Mouse (Mus musculus) forebrain, embryonic 12.5 days (tissue): ENCODE results near the gene Tmtc2. TPM values are rescaled to one million over a fixed set of nuclear protein-coding genes. Genes with fewer than 3 reads are reported as not detected.
"Not testable (repeated sequence)": the region's sequence is repeated elsewhere in the genome, so short reads cannot be mapped to it uniquely, and the experiment has no call there.

ENCODE experiments used
- ATAC-seq: fragments of 200-750 bp; cut with Nextera tagmentation; 2 replicates; pipeline ENCODE4 v1.8.0; 2017; ENCODE audit warnings: moderate TSS enrichment; ENCODE audit not compliant: low FRiP score
- H3K27ac ChIP-seq: fragments of 300-500 bp; sonication (generic); 2 replicates; pipeline ENCODE4 v1.5.1; 2016; ENCODE audit warnings: mild to moderate bottlenecking
- H3K27me3 ChIP-seq: fragments of 300-500 bp; sonication (generic); 2 replicates; pipeline ENCODE4 v1.6.1; 2016; ENCODE audit warnings: mild to moderate bottlenecking
- H3K36me3 ChIP-seq: fragments of 300-500 bp; sonication (generic); replicated peaks from 2 replicates; pipeline ENCODE4 v1.6.1; 2016; ENCODE audit warnings: mild to moderate bottlenecking
- H3K4me1 ChIP-seq: fragments of 300-500 bp; sonication (generic); 2 replicates; pipeline ENCODE4 v1.6.1; 2016
- H3K4me2 ChIP-seq: fragments of 300-500 bp; sonication (generic); 2 replicates; pipeline ENCODE4 v1.6.1; 2016; ENCODE audit warnings: mild to moderate bottlenecking, moderate library complexity
- H3K4me3 ChIP-seq: fragments of 300-500 bp; sonication (generic); replicated peaks from 2 replicates; pipeline ENCODE4 v1.5.1; 2016; ENCODE audit warnings: mild to moderate bottlenecking
- H3K9ac ChIP-seq: fragments of 300-500 bp; sonication (generic); 2 replicates; pipeline ENCODE4 v1.6.1; 2016; ENCODE audit warnings: mild to moderate bottlenecking
- H3K9me3 ChIP-seq: fragments of 300-500 bp; sonication (generic); 2 replicates; pipeline ENCODE4 v1.6.1; 2016
- WGBS: fragments of 180-500 bp; shearing (Covaris S2); methylation state at CpG from one replicate; pipeline ENCODE4 v1.1.7; 2016; 5-methylcytosine and 5-hydroxymethylcytosine counted together
- polyA plus RNA-seq: library from polyadenylated mRNA; unstranded; fragments of >200 nt; fragmentation: Nextera tagmentation; extraction: Ambion mirVana; gene quantifications from 2 replicates; pipeline ENCODE4 v1.2.1, GENCODE M21; 2016

The Tmtc2 gene
- polyA plus RNA-seq, 1 experiment from 2014 or later: 9.6 TPM

- 87% methylated on average over 5 of the region's 5 CpGs for WGBS
- ATAC-seq: no peak
- Histone ChIP-seq H3K9me3 (no peaks in the 10 kb centered on the region), H3K27ac (no peak overlapping the region), H3K36me3 (no peaks in the 10 kb centered on the region), H3K4me3 (no peak overlapping the region), H3K27me3 (no peaks in the 10 kb centered on the region), H3K4me1 (no peaks in the 10 kb centered on the region), H3K4me2 (no peak overlapping the region), H3K9ac (no peak overlapping the region)
Observed at GRCm38 (mm10) chr10:105312986-105313385, 261.3 kb downstream of the Tmtc2 start.

- no peak overlapping the region for H3K4me2 ChIP-seq
- WGBS: 81% methylated on average over 3 of the region's 3 CpGs
- peaks cover 2% of the 10 kb centered on the region; the same call in 1 of the 2 replicates for H3K36me3 ChIP-seq
- H3K4me1 ChIP-seq: no peaks in the 10 kb centered on the region
- no peaks in the 10 kb centered on the region for H3K9me3 ChIP-seq
- no peak for ATAC-seq
- no peak overlapping the region for H3K27ac ChIP-seq
- H3K4me3 ChIP-seq: no peak overlapping the region
- H3K27me3 ChIP-seq: no peaks in the 10 kb centered on the region
- H3K9ac ChIP-seq: no peak overlapping the region
Observed at GRCm38 (mm10) chr10:105297560-105297959, 276.7 kb downstream of the Tmtc2 start.

- no peaks in the 10 kb centered on the region for H3K4me1 ChIP-seq
- H3K9ac ChIP-seq: no peak overlapping the region
- ATAC-seq: no peak
- no peaks in the 10 kb centered on the region for H3K27me3 ChIP-seq
- WGBS: 71% methylated on average over 1 of the region's 1 CpGs
- H3K9me3 ChIP-seq: no peaks in the 10 kb centered on the region
- H3K4me2 ChIP-seq: no peak overlapping the region
- no peak overlapping the region for H3K27ac ChIP-seq
- H3K4me3 ChIP-seq: no peak overlapping the region
- H3K36me3 ChIP-seq: no peaks in the 10 kb centered on the region
Observed at GRCm38 (mm10) chr10:105292961-105293360, 281.3 kb downstream of the Tmtc2 start.

- no peak overlapping the region for H3K27ac ChIP-seq
- 76% methylated on average over 2 of the region's 2 CpGs for WGBS
- ATAC-seq: no peak
- H3K27me3 ChIP-seq: no peaks in the 10 kb centered on the region
- no peak overlapping the region for H3K4me3 ChIP-seq
- H3K4me1 ChIP-seq: peaks cover 3% of the 10 kb centered on the region; the same call in 1 of the 2 replicates
- no peak overlapping the region for H3K4me2 ChIP-seq
- H3K9me3 ChIP-seq: no peaks in the 10 kb centered on the region
- H3K36me3 ChIP-seq: no peaks in the 10 kb centered on the region
- no peak overlapping the region for H3K9ac ChIP-seq
Observed at GRCm38 (mm10) chr10:105288472-105288871, 285.8 kb downstream of the Tmtc2 start.

GRCm38 (mm10) chr10:105287575-105287974, 286.7 kb downstream of the Tmtc2 start:
- no peak overlapping the region for H3K9ac ChIP-seq
- H3K4me1 ChIP-seq: peaks cover 3% of the 10 kb centered on the region; the same call in 1 of the 2 replicates
- H3K4me3 ChIP-seq: no peak overlapping the region
- H3K4me2 ChIP-seq: no peak overlapping the region
- no peaks in the 10 kb centered on the region for H3K9me3 ChIP-seq
- 85% methylated on average over 3 of the region's 3 CpGs for WGBS
- no peaks in the 10 kb centered on the region for H3K27me3 ChIP-seq
- H3K36me3 ChIP-seq: no peaks in the 10 kb centered on the region
- peak; percentile 33; the same call in 1 of the 2 replicates for ATAC-seq
- no peak overlapping the region for H3K27ac ChIP-seq

GRCm38 (mm10) chr10:105287064-105287463, 287.2 kb downstream of the Tmtc2 start:
- no peak overlapping the region for H3K9ac ChIP-seq
- no peaks in the 10 kb centered on the region for H3K27me3 ChIP-seq
- H3K4me3 ChIP-seq: no peak overlapping the region
- H3K4me2 ChIP-seq: no peak overlapping the region
- no peaks in the 10 kb centered on the region for H3K36me3 ChIP-seq
- peaks cover 3% of the 10 kb centered on the region; the same call in 1 of the 2 replicates for H3K4me1 ChIP-seq
- H3K9me3 ChIP-seq: no peaks in the 10 kb centered on the region
- ATAC-seq: no peak
- WGBS: 87% methylated on average over 7 of the region's 7 CpGs
- no peak overlapping the region for H3K27ac ChIP-seq

GRCm38 (mm10) chr10:105286221-105286620, 288.0 kb downstream of the Tmtc2 start:
- Histone ChIP-seq H3K4me1 (peaks cover 3% of the 10 kb centered on the region; the same call in 1 of the 2 replicates), H3K27ac (no peak overlapping the region), H3K4me2 (no peak overlapping the region), H3K36me3 (no peaks in the 10 kb centered on the region), H3K9ac (no peak overlapping the region), H3K4me3 (no peak overlapping the region), H3K9me3 (no peaks in the 10 kb centered on the region), H3K27me3 (no peaks in the 10 kb centered on the region)
- WGBS: 75% methylated on average over 2 of the region's 2 CpGs
- no peak for ATAC-seq

GRCm38 (mm10) chr10:105284171-105284570, 290.1 kb downstream of the Tmtc2 start:
- no peaks in the 10 kb centered on the region for H3K9me3 ChIP-seq
- no peak for ATAC-seq
- H3K36me3 ChIP-seq: no peaks in the 10 kb centered on the region

GRCm38 (mm10) chr10:105280933-105281332, 293.3 kb downstream of the Tmtc2 start:
- Histone ChIP-seq H3K4me3 (no peak overlapping the region), H3K4me1 (peaks cover 3% of the 10 kb centered on the region; the same call in 1 of the 2 replicates), H3K4me2 (no peak overlapping the region), H3K27me3 (no peaks in the 10 kb centered on the region), H3K9ac (no peak overlapping the region), H3K36me3 (no peaks in the 10 kb centered on the region), H3K9me3 (no peaks in the 10 kb centered on the region), H3K27ac (no peak overlapping the region)
- ATAC-seq: no peak
- WGBS: 94% methylated on average over 3 of the region's 3 CpGs

More at GRCm38 (mm10) chr10:105284171-105284570, 290.1 kb downstream of the Tmtc2 start:
- Histone ChIP-seq H3K9ac (no peak overlapping the region), H3K27ac (no peak overlapping the region), H3K4me3 (no peak overlapping the region), H3K4me2 (no peak overlapping the region), H3K27me3 (no peaks in the 10 kb centered on the region), H3K4me1 (peaks cover 3% of the 10 kb centered on the region; the same call in 1 of the 2 replicates)
- 70% methylated on average over 6 of the region's 6 CpGs for WGBS

- Histone ChIP-seq H3K4me3 (no peak overlapping the region), H3K36me3 (no peaks in the 10 kb centered on the region), H3K27me3 (no peaks in the 10 kb centered on the region), H3K9ac (no peak overlapping the region), H3K4me1 (no peaks in the 10 kb centered on the region), H3K27ac (no peak overlapping the region), H3K9me3 (no peaks in the 10 kb centered on the region), H3K4me2 (no peak overlapping the region)
- ATAC-seq: no peak
- WGBS: 51% methylated on average over 3 of the region's 3 CpGs
Observed at GRCm38 (mm10) chr10:105260053-105260452, 314.2 kb downstream of the Tmtc2 start.

GRCm38 (mm10) chr10:105238291-105238690, 336.0 kb downstream of the Tmtc2 start:
- 81% methylated on average over 22 of the region's 22 CpGs for WGBS
- H3K4me3 ChIP-seq, H3K27me3 ChIP-seq, H3K27ac ChIP-seq, H3K9me3 ChIP-seq, H3K4me2 ChIP-seq, ATAC-seq, H3K4me1 ChIP-seq, H3K36me3 ChIP-seq, H3K9ac ChIP-seq: not testable (repeated sequence)

GRCm38 (mm10) chr10:105232864-105233263, 341.4 kb downstream of the Tmtc2 start:
- Histone ChIP-seq H3K4me1 (no peaks in the 10 kb centered on the region), H3K27me3 (no peaks in the 10 kb centered on the region), H3K4me2 (no peak overlapping the region), H3K36me3 (no peaks in the 10 kb centered on the region), H3K9ac (no peak overlapping the region), H3K9me3 (no peaks in the 10 kb centered on the region), H3K4me3 (no peak overlapping the region), H3K27ac (no peak overlapping the region)
- 85% methylated on average over 2 of the region's 2 CpGs for WGBS
- ATAC-seq: no peak

GRCm38 (mm10) chr10:105230416-105230815, 343.8 kb downstream of the Tmtc2 start:
- no peak overlapping the region for H3K4me2 ChIP-seq
- ATAC-seq: no peak
- no peaks in the 10 kb centered on the region for H3K36me3 ChIP-seq
- no peak overlapping the region for H3K27ac ChIP-seq
- H3K4me3 ChIP-seq: no peak overlapping the region
- WGBS: 85% methylated on average over 7 of the region's 7 CpGs
- no peaks in the 10 kb centered on the region for H3K9me3 ChIP-seq
- no peaks in the 10 kb centered on the region for H3K27me3 ChIP-seq
- no peaks in the 10 kb centered on the region for H3K4me1 ChIP-seq
- no peak overlapping the region for H3K9ac ChIP-seq
